Mouse (Mus musculus) spleen, postnatal 4 days (tissue): ENCODE measurements around the gene Cysltr1.

ENCODE experiments used
- DNase-seq, 2 experiments: peaks; one replicate each; pipeline ENCODE4 v3.0.0; 2022; ENCODE audit warnings: low spot score in 2 of 2

The Cysltr1 gene

DNA sequence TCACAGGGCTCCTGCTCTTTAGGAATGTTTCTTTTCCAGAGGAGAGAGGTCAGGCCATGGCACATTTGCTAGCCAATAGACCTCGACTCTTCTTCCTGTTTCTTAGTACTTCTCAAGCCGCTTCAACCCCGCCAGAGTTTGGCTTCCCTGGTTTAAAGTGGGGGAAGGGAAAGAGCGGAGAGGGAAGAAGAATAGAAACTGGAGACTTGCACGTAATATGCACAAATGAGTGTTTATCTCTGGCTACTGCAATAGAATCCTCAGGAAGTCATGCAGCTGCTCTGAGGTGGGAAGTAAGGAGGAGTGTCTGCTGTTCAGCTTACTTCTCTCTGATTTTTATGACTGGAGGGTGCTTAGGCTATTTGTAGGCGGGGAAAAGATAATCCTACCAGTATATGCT lies at the start of gene Cysltr1:
Gene Cysltr1, minus strand, starts transcription at position 294 of the 400 bp plus-strand sequence.
- no peak for DNase-seq

DNA sequence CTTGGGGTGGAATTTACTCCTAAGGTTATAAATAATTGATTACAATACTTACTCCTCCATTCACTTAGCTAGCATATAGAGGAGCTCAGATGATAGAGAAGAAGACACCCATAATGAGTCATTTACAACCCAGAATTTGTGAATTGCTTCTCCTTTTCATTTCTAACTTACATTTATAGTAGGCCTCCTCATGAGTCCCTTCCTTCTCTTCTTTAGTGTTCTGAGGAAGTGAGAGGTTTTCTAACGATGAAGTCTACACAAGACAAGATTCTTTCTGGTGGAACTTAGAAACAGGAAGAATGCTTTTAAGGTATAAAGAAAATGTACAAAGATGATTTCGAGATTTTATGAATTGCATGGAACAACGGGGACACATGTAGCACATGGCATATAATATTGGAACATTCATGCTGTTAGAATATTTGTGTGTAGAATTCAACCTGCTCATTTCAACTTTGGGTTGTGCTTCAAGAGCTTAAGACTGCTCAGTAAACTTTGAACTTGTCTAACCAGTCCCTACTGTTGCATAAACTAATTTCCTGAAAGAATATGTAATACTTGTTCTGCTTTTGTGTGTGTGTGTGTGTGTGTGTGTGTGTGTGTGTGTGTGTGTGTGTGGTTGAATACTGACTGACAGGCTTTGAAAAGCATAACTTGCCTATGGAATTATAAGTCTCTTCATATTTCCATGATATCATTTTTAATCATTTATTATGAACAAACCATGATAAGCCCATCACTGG lies 31.5 kb upstream of the Cysltr1 start:
- no peak for DNase-seq

DNA sequence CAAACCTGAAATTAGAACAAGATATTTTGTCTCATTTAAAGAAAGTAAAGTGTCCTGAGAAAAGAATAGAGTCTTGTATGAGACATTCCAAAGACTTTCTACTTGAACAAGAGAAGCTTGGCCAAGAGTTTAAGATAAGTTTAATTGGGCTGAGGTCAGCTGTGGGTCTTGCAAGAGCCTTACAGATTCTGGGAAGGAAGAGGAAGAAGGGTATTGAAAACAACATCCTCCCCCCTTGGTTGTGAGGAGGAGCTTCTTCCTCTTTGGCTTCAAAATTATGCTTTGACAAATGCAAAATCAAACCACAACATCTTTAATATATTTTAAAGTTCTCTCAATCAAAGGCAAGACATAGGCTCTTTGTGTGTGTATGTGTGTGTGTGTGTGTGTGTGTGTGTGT lies 30.1 kb upstream of the Cysltr1 start:
- DNase-seq: no peak

DNA sequence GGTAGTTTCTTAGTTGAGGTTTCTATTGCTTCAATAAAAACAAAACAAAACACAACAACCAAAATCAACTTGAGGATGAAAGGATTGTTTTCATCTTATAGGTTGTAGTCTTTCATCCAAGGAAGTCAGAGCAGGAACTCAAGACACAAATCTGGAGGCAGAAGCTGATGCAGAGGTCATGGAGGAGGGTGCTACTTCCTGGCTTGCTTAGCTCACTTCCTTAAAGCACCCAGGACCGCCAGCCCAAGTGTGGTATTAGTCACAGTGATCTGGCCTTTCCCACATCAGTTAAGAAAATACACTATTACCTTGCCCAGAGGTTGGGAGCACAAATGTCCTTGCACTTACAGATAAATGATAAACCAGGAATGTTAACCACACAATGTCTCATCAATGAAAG lies 25.0 kb upstream of the Cysltr1 start:
- DNase-seq: no peak

DNA sequence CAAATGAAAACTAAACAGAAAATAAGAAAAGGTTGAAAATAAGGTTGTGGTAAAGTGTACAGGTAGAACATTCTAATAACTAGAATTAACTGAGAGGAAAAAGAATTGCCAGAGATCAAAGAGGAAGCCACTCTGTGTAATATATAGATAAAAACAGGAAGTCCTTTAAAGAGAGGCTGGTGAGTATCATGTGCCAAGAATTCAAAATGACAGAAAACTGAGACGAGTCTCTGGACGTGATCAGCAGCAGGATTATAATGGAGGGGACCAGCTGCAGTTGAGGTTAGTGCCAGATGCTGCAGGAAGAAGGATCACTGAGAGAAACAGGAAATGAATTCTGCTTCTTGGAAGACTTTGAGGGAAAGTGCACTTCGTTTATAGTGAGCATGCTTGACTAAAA lies 20.2 kb upstream of the Cysltr1 start:
- DNase-seq: no peak

DNA sequence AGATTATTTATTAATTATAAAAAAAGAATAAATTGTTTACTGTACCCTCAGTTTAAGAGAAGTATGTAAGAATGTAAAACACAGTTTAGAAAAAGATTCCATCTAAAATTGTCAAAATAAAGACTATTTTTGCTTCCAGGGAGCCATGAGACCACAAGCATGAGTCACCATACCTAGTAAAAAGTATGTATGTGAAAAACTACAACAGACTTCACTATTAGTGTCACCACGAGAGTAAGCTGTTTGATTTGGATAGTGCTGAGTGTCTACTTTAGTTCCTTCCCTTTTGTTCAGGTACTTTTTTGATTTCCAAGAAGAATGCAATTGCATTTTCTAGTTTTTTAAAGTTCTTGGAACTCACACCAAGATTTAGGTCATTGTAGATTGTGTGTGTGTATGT lies 19.0 kb upstream of the Cysltr1 start:
- no peak for DNase-seq

DNA sequence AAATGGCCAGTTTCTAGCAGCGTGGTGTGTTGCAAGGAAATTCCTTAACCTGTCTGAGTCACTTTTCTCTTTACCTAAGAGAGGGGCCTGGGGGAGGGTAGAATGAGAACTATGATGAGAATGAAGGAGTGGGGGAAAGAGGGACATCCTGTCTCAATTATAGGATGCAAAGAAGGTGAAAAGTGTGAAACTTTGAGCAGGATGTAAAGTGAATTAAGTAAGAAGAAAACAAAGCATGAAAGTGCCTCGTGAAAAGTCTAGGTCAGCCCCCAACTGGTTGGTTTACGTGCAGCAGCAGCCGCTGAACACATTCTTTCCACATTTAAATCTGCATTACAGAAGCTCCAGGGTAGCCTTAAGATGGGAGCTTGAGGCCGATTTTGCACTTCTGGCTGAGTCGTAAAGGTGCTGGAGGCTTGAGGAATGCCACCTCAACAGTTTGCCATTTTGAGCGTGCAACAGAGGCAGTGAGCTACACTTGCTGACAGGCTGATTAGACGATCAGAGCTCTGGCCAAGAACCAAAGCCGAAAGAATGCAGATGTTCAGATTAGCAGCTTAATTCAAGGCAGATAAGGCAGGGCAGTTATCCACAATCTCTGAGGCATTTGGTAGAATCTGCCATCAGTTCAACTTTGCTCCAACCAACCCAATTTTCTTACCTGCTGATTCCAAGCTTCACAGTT lies 763 bp downstream of the Cysltr1 start:
- DNase-seq: no peak

DNA sequence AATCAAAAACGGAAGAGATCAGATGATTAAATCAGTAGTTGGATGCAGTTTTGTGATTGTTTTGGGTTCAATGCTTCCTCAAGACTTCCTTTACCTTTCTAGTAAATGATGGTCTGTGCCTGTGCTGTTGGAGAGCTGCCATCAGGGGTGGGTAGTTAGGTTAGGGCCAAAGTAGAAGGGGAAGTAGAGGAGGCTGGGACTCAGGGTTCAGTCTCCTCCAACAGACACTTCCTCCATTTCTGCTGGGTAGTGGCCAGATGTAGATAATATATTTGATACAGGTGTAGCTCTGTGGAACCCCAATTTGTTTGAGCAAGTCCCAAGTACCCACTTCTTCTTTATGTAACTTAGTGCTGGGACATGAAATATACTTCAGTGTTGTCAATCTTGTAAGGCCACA lies 7.6 kb downstream of the Cysltr1 start:
- no peak for DNase-seq

DNA sequence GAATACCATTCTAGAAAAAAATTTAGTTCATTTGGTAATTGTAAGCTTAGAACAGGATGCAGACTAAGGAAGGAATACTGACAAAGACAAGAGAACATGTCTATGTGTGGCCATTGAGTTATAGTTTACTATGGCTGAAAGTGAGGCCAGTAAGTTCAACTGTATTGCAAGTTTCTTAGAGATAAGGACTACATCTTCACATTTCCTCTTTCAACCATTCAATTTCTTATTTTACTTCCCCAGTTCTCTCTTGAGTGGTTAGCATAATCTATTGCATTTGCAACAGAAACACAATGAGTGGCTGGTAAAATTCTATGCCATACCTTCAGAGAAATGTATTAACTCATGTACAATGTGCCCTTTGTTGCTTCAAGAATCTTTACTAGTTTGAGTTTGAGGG lies 9.6 kb downstream of the Cysltr1 start:
- no peak for DNase-seq

DNA sequence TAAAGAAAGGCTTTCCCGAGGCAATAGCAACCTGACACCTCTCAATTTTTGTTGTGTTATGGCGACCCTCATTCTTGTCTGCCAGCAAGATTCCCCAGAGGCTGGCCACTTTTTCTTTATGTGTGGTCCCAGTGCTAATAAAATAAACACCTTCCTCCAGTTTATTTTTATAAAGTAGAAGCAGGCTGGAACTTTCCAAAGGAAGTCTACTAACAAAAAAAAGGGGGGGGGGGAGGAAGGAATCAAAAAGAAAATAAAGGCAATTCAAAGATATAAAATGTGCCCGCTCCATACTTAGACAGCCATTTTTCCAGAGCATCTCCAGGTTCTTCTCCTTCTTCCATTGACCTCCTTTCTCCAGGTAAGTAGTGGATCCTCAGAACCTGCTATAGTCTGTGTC lies 20.6 kb downstream of the Cysltr1 start, which contains the start of gene Gm5127:
Gene Gm5127, plus strand, starts transcription at position 301 of the 400 bp plus-strand sequence.
- no peak for DNase-seq

DNA sequence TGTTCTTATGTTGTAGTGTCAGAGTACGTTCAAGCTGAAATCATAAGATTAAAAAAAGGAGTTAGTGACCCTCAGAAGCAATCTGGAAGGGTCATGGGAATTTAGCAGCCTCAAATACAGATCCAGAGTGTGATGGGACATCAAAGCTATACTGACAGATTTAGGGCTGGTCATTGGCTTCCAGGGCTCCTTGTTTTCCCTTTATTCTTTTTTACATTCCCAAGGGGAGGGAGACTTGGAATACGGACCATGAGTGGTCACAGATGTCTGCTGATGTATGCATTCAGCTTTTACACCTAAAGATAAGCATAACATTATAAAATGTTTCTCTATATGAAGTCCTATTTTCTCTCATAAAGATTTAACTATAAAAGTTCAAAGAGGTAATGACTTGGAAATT lies 21.3 kb downstream of the Cysltr1 start:
- DNase-seq: no peak

DNA sequence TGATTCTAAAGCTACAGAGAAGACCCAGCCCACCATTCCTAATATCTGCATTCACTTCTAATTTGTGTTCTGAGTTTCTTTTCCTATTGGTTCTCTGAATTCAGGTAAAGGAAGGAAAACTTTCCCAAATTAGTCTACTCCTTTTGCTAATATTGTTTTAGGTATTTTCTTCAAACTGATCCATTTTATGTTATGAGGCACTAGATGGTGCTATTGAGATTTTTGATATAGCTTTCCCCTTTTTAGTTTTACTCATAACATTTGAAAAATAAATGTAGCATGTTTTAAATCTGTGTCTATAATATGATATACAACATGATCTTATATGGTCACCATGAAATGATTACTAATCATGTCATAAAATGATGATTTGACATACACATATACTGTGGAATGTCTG lies 23.1 kb downstream of the Cysltr1 start:
- no peak for DNase-seq

DNA sequence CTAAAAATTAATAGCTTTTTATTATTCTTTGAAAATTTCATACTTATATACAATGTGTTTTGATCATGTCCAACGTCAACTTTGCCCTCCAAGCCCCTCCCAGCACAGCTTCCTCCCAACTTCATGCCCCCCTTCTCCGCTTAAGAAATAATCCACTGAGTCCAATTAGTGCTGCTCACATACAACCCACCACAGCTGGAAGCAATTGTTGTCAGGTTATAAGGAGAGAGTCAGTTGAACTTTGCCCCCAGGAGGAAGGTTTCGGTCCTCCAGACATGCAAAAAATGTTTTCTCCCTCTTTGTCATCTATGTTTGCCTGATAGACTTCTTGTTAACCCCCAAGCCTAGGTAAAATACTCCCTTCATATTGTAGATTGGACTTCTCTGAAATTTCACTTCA lies 24.5 kb downstream of the Cysltr1 start:
- no peak for DNase-seq

DNA sequence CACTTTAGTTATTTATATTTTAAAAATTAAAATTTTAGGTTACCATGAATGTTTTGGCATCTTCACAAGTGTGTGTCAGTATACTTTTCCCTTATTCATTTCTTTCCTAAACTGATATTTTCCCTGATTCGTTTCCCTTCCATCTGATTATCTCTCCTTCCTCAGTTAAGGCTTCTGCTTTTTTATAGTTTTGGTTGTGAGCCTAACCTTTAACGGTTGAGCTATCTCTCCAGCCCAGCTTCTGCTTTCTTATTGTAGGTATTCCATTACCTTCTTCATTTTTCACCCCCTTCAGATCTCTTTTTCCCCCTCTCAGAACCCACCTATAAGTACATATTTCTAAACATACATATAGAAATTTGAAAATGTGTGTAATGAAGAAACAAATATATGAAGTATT lies 48.0 kb downstream of the Cysltr1 start:
- DNase-seq: no peak

DNA sequence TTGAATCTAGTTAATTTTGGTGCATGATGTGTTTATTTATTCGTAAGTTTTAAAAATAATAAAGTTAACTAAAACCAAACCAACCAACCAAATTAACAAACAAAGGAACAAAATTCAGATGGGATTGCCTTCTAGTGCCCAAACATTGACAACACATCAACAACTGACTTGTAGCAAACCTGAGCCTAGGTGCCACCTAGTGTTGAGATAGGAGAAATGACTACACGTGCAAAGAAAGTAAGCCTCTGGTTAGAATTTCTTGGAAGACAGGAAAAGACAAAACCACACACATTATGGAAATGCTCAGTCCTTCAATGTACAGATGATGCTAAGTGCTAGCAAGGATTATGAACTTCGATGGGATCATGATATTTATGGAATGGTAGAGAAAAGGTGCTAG lies 67.1 kb downstream of the Cysltr1 start:
- no peak for DNase-seq
